Mouse (Mus musculus) MEL (cell line): ENCODE measurements around the gene Zfp296. TPM values are rescaled to one million over a fixed set of nuclear protein-coding genes. Genes with fewer than 3 reads are reported as not detected.
"Not testable (repeated sequence)": the region's sequence is repeated elsewhere in the genome, so short reads cannot be mapped to it uniquely, and the experiment has no call there.

Experiments used
- DNase-seq: peaks from one replicate; pipeline ENCODE4 v3.0.0; 2011; ENCODE audit warnings: low read depth, low spot score
- H3K27ac ChIP-seq: 2 replicates; pipeline ENCODE4 v1.5.1; 2012; ENCODE audit warnings: low read depth, mild to moderate bottlenecking, control low read depth, low read length, moderate library complexity; ENCODE audit not compliant: control insufficient read depth
- H3K27me3 ChIP-seq, 2 experiments: fragments of 150-350 bp in 1 of 2; sonication (generic) in 1 of 2; 2 replicates each; pipeline ENCODE4 v1.6.1; 2012; ENCODE audit warnings: low read length in 2 of 2, mild to moderate bottlenecking in 2 of 2, improper control_type of control experiment in 1 of 2, moderate library complexity in 1 of 2; ENCODE audit not compliant: insufficient read depth in 2 of 2, control insufficient read depth in 1 of 2
- H3K36me3 ChIP-seq, 2 experiments: 2 replicates each; pipeline ENCODE4 v1.6.1; 2012 to 2014; ENCODE audit warnings: low read length in 2 of 2, improper control_type of control experiment in 1 of 2, inconsistent platforms in 1 of 2, mild to moderate bottlenecking in 1 of 2; ENCODE audit not compliant: insufficient read depth in 2 of 2, control insufficient read depth in 1 of 2
- H3K4me1 ChIP-seq, 2 experiments: fragments of 150-350 bp in 1 of 2; sonication (generic) in 1 of 2; 2 replicates each; pipeline ENCODE4 v1.6.1; 2012; ENCODE audit warnings: low read length in 2 of 2, improper control_type of control experiment in 1 of 2, mild to moderate bottlenecking in 1 of 2; ENCODE audit not compliant: insufficient read depth in 2 of 2, control insufficient read depth in 1 of 2
- H3K4me3 ChIP-seq, 2 experiments: fragments of 150-350 bp in 1 of 2; sonication (generic) in 1 of 2; 2 replicates each; pipeline ENCODE4 v1.5.1; 2012; ENCODE audit warnings: low read depth in 2 of 2, low read length in 2 of 2, mild to moderate bottlenecking in 2 of 2, moderate library complexity in 2 of 2, control low read depth in 1 of 2, improper control_type of control experiment in 1 of 2; ENCODE audit not compliant: control insufficient read depth in 1 of 2, insufficient read depth in 1 of 2
- H3K79me2 ChIP-seq: 2 replicates; pipeline ENCODE4 v1.6.1; 2012; ENCODE audit warnings: mild to moderate bottlenecking, low read length, moderate library complexity; ENCODE audit not compliant: control insufficient read depth, poor library complexity, insufficient read depth
- H3K9ac ChIP-seq: 2 replicates; pipeline ENCODE4 v1.6.1; 2012; ENCODE audit warnings: low read depth, mild to moderate bottlenecking, control low read depth, low read length, moderate library complexity; ENCODE audit not compliant: control insufficient read depth, poor library complexity, severe bottlenecking
- H3K9me3 ChIP-seq: fragments of 150-350 bp; sonication (generic); replicated peaks from 2 replicates; pipeline ENCODE4 v1.6.1; 2012; ENCODE audit warnings: mild to moderate bottlenecking, low read length, improper control_type of control experiment, moderate library complexity; ENCODE audit not compliant: insufficient read depth
- CHD1 ChIP-seq: IDR thresholded peaks from 2 replicates; pipeline ENCODE4 v1.6.1; 2012; ENCODE audit warnings: low read depth, mild to moderate bottlenecking, inconsistent platforms, low read length, improper control_type of control experiment
- E2F4 ChIP-seq: IDR thresholded peaks from 2 replicates; pipeline ENCODE4 v1.6.1; 2011; ENCODE audit warnings: low read depth, low read length, improper control_type of control experiment, borderline replicate concordance
- ETS1 ChIP-seq: IDR thresholded peaks from 2 replicates; pipeline ENCODE4 v1.6.1; 2012; ENCODE audit warnings: low read depth, mild to moderate bottlenecking, inconsistent platforms, low read length, improper control_type of control experiment, moderate library complexity
- HCFC1 ChIP-seq: IDR thresholded peaks from 2 replicates; pipeline ENCODE4 v1.6.1; 2012; ENCODE audit warnings: low read depth, mild to moderate bottlenecking, inconsistent platforms, low read length, improper control_type of control experiment, moderate library complexity
- KAT2A ChIP-seq: conservative IDR thresholded peaks from 2 replicates; pipeline ENCODE4 v1.6.1; 2012; ENCODE audit warnings: low read depth, low read length, improper control_type of control experiment, inconsistent platforms
- MAFK ChIP-seq: IDR thresholded peaks from 2 replicates; pipeline ENCODE4 v1.6.1; 2011; ENCODE audit warnings: low read depth, mild to moderate bottlenecking, low read length, improper control_type of control experiment, borderline replicate concordance
- MXI1 ChIP-seq: IDR thresholded peaks from 2 replicates; pipeline ENCODE4 v1.6.1; 2011; ENCODE audit warnings: mild to moderate bottlenecking, low read depth, low read length, improper control_type of control experiment
- NELFE ChIP-seq: IDR thresholded peaks from 2 replicates; pipeline ENCODE4 v1.6.1; 2011; ENCODE audit warnings: low read depth, low read length, improper control_type of control experiment
- NRF1 ChIP-seq: IDR thresholded peaks from 2 replicates; pipeline ENCODE4 v1.6.1; 2014; ENCODE audit warnings: low read depth, mild to moderate bottlenecking, inconsistent platforms, low read length, improper control_type of control experiment, moderate library complexity; ENCODE audit not compliant: poor library complexity, insufficient read depth, severe bottlenecking
- POLR2A ChIP-seq, 2 experiments: IDR thresholded peaks; 2 replicates each; pipeline ENCODE4 v1.6.1; 2011 to 2012; ENCODE audit warnings: low read length in 2 of 2, mild to moderate bottlenecking in 2 of 2, control low read depth in 1 of 2, improper control_type of control experiment in 1 of 2, low read depth in 1 of 2, moderate library complexity in 1 of 2; ENCODE audit not compliant: control insufficient read depth in 1 of 2, insufficient read depth in 1 of 2, poor library complexity in 1 of 2
- POLR2AphosphoS2 ChIP-seq: IDR thresholded peaks from 2 replicates; pipeline ENCODE4 v1.6.1; 2011; ENCODE audit warnings: low read length, improper control_type of control experiment
- TBP ChIP-seq: IDR thresholded peaks from 2 replicates; pipeline ENCODE4 v1.8.0; 2011; ENCODE audit warnings: low read depth, low read length, improper control_type of control experiment
- TCF12 ChIP-seq: IDR thresholded peaks from 2 replicates; pipeline ENCODE4 v1.6.1; 2014; ENCODE audit warnings: low read depth, mild to moderate bottlenecking, inconsistent platforms, low read length, improper control_type of control experiment, moderate library complexity
- ZC3H11A ChIP-seq: IDR thresholded peaks from 2 replicates; pipeline ENCODE4 v1.6.1; 2012; ENCODE audit warnings: low read depth, mild to moderate bottlenecking, inconsistent platforms, low read length, improper control_type of control experiment
- ZMIZ1 ChIP-seq: IDR thresholded peaks from 2 replicates; pipeline ENCODE4 v1.6.1; 2012; ENCODE audit warnings: low read depth, mild to moderate bottlenecking, inconsistent platforms, low read length, improper control_type of control experiment, moderate library complexity
- ZNF384 ChIP-seq: IDR thresholded peaks from 2 replicates; pipeline ENCODE4 v1.6.1; 2012; ENCODE audit warnings: low read depth, mild to moderate bottlenecking, inconsistent platforms, low read length, improper control_type of control experiment
- polyA plus RNA-seq, 2 experiments: library from polyadenylated mRNA; stranded (reverse) in 1 of 2; unstranded in 1 of 2; fragments of >175 nt in 1 of 2; fragments of >200 nt in 1 of 2; gene quantifications; 2 replicates each; pipeline versions ENCODE4 v1.2.1 to v1.2.4; 2012; ENCODE audit warnings: low replicate concordance in 2 of 2, low read depth in 1 of 2; ENCODE audit not compliant: insufficient read length in 2 of 2, insufficient read depth in 1 of 2, missing spikeins in 1 of 2
- total RNA-seq: library from RNA; depleted of rRNA; stranded (reverse); fragments of 300-350 nt; gene quantifications from 2 replicates; pipeline ENCODE4 v1.2.3, GENCODE M21; 2012

The Zfp296 gene
- total and polyA plus RNA-seq, 3 experiments = 3.3 to 7.8 TPM; not detected in 1

GRCm38 (mm10) chr7:19603849-19604605 lies 26.9 kb downstream of the Zfp296 start, which contains the start of gene Clasrp (continued):
- TF ChIP-seq NRF1 = peak; percentile 64
- peak; percentile 85; the same call in 1 of the 2 replicates for TF ChIP-seq ZMIZ1
- no peak for TF ChIP-seq ZC3H11A
- 0 out of 2 replicates have a peak, but pooled peaks have one; percentile 24 for TF ChIP-seq ETS1
- TF ChIP-seq HCFC1 = peak; percentile 90
- no peak for TF ChIP-seq CHD1
- peak; percentile 64; the same call in 1 of the 2 replicates for TF ChIP-seq MXI1
- TF ChIP-seq POLR2A (IDR thresholded peaks at IDR 0.05; ENCODE audit: control insufficient read depth in 1 of 2, insufficient read depth in 1 of 2, low read depth in 1 of 2, low read length in 2 of 2, poor library complexity in 1 of 2) = peak; percentile 75 to 91; a peak in 3 of 4 replicates
- TF ChIP-seq POLR2AphosphoS2 = peak; percentile 91
- peak; percentile 51 for TF ChIP-seq TCF12
- no peak for TF ChIP-seq MAFK
- peak; percentile 68; the same call in 1 of the 2 replicates for TF ChIP-seq KAT2A

GRCm38 (mm10) chr7:19604606-19605214 lies 27.6 kb downstream of the Zfp296 start:
- peak; percentile 10; the same call in 1 of the 2 replicates for TF ChIP-seq E2F4
- TF ChIP-seq NELFE = 0 out of 2 replicates have a peak, but pooled peaks have one; percentile 12
- TF ChIP-seq ZMIZ1 = peak; percentile 22; the same call in 1 of the 2 replicates
- peak; percentile 95 for TF ChIP-seq TBP
- peak in 1 of 2 experiments; percentile 28; a peak in 1 of 4 replicates for TF ChIP-seq POLR2A (IDR thresholded peaks at IDR 0.05; ENCODE audit: control insufficient read depth in 1 of 2, insufficient read depth in 1 of 2, low read depth in 1 of 2, low read length in 2 of 2, poor library complexity in 1 of 2)
- TF ChIP-seq ZNF384 = peak; percentile 79
- TF ChIP-seq, all 39 proteins: peak for 6; not testable (repeated sequence) for 33
- Histone ChIP-seq H3K4me3 (peak overlapping the region; percentile 33 to 44; a peak in 2 of 4 replicates), H3K9ac (peak overlapping the region; percentile 56), H3K36me3 (peaks cover 0 to 12% of the 10 kb centered on the region in 2 experiments), H3K79me2 (peaks cover 23% of the 10 kb centered on the region), H3K27ac (peak overlapping the region; percentile 71), H3K4me1 (peaks cover 2 to 11% of the 10 kb centered on the region in 2 experiments; a peak in 1 of 4 replicates)
- H3K9me3 ChIP-seq, H3K27me3 ChIP-seq, DNase-seq: not testable (repeated sequence)
